ENCODE assay signal across 7 mouse cellular contexts in genomic region chr1:155812581-155813499, GRCm38 (mm10). TPM values are rescaled to one million over a fixed set of nuclear protein-coding genes. Genes with fewer than 3 reads are reported as not detected.
DNase-seq lines count a peak whose midpoint lies in the region; ATAC-seq lines count a peak whose summit lies in the region.

Gene Qsox1 (minus strand): TSS chr1:155812889.

- H3K36me3 ChIP-seq in embryonic facial prominence, embryonic 11.5 days (replicated peaks; ENCODE audit: control insufficient read depth, insufficient read depth, low read depth, low read length): no peaks in the 10 kb centered on the region
- H3K36me3 ChIP-seq in limb, embryonic 11.5 days (ENCODE audit: control insufficient read depth, insufficient read depth, low read length): no peaks in the 10 kb centered on the region
- H3K36me3 ChIP-seq in midbrain, embryonic 14.5 days (ENCODE audit: control insufficient read depth, insufficient read depth, low read length): no peaks in the 10 kb centered on the region

- H3K4me1 ChIP-seq in embryonic facial prominence, embryonic 11.5 days (ENCODE audit: control insufficient read depth, insufficient read depth, low read length): no peaks in the 10 kb centered on the region
- peaks cover 2% of the 10 kb centered on the region; the same call in 1 of the 2 replicates for H3K4me1 ChIP-seq in limb, embryonic 11.5 days (ENCODE audit: control insufficient read depth, insufficient read depth, low read length)
- H3K4me1 ChIP-seq in midbrain, embryonic 14.5 days (ENCODE audit: control insufficient read depth, insufficient read depth, low read length): peaks cover 23% of the 10 kb centered on the region

- no peaks in the 10 kb centered on the region for H3K27me3 ChIP-seq in embryonic facial prominence, embryonic 11.5 days (ENCODE audit: control insufficient read depth, insufficient read depth, low read length)
- no peaks in the 10 kb centered on the region for H3K27me3 ChIP-seq in limb, embryonic 11.5 days (ENCODE audit: control insufficient read depth, insufficient read depth, low read length)
- H3K27me3 ChIP-seq in midbrain, embryonic 14.5 days (ENCODE audit: control insufficient read depth, insufficient read depth, low read length): no peaks in the 10 kb centered on the region

- H3K27ac ChIP-seq in embryonic facial prominence, embryonic 11.5 days (replicated peaks; ENCODE audit: low read depth, low read length): no peak within 1 kb of the TSS
- no peak within 1 kb of the TSS for H3K27ac ChIP-seq in limb, embryonic 11.5 days (replicated peaks; ENCODE audit: low read depth, low read length)
- H3K27ac ChIP-seq in midbrain, embryonic 14.5 days (replicated peaks; ENCODE audit: low read depth, low read length): 0 out of 2 replicates have a peak within 1 kb of the TSS, but pooled peaks have one; percentile 17

- under 1% methylated on average over 65 of the region's 67 CpGs for WGBS in embryonic facial prominence, embryonic 11.5 days
- WGBS in limb, embryonic 11.5 days: 1% methylated on average over 67 of the region's 67 CpGs
- WGBS in midbrain, embryonic 14.5 days: under 1% methylated on average over 67 of the region's 67 CpGs

- no peaks in the 10 kb centered on the region for H3K9me3 ChIP-seq in embryonic facial prominence, embryonic 11.5 days (replicated peaks; ENCODE audit: control insufficient read depth, low read length)
- no peaks in the 10 kb centered on the region for H3K9me3 ChIP-seq in limb, embryonic 11.5 days (ENCODE audit: control insufficient read depth, low read length)
- no peaks in the 10 kb centered on the region for H3K9me3 ChIP-seq in midbrain, embryonic 14.5 days (ENCODE audit: control insufficient read depth, low read length)

- H3K4me2 ChIP-seq in embryonic facial prominence, embryonic 11.5 days (ENCODE audit: low read depth, low read length): peak within 1 kb of the TSS; percentile 73
- peak within 1 kb of the TSS; percentile 76 for H3K4me2 ChIP-seq in limb, embryonic 11.5 days (ENCODE audit: low read depth, severe bottlenecking)
- peak within 1 kb of the TSS; percentile 69 for H3K4me2 ChIP-seq in midbrain, embryonic 14.5 days (ENCODE audit: low read length)

- H3K4me3 ChIP-seq in embryonic facial prominence, embryonic 11.5 days (ENCODE audit: low read depth, low read length): peak within 1 kb of the TSS; percentile 77
- peak within 1 kb of the TSS; percentile 67 for H3K4me3 ChIP-seq in limb, embryonic 11.5 days (ENCODE audit: low read depth, low read length)
- H3K4me3 ChIP-seq in midbrain, embryonic 14.5 days (replicated peaks; ENCODE audit: low read depth, low read length): peak within 1 kb of the TSS; percentile 71

- DNase-seq in adrenal gland, postnatal 14 days: peak; percentile 93
- DNase-seq in embryonic facial prominence, embryonic 11.5 days (ENCODE audit: low spot score): peak; percentile 93
- DNase-seq in heart, adult 11 months: peak; percentile 99
- peak; percentile 90 for DNase-seq in kidney, adult 18-20 months
- peak; percentile 93 for DNase-seq in limb, embryonic 11.5 days (ENCODE audit: low spot score)
- peak; percentile 94 for DNase-seq in midbrain, embryonic 14.5 days
- peak; percentile 74 to 88 for DNase-seq in spleen, adult 18-20 months

- H3K9ac ChIP-seq in embryonic facial prominence, embryonic 11.5 days (replicated peaks; ENCODE audit: low read length): peak within 1 kb of the TSS; percentile 80
- peak within 1 kb of the TSS; percentile 74 for H3K9ac ChIP-seq in limb, embryonic 11.5 days (ENCODE audit: low read length)
- peak within 1 kb of the TSS; percentile 77 for H3K9ac ChIP-seq in midbrain, embryonic 14.5 days (replicated peaks; ENCODE audit: low read length)

- peak; percentile 93 for ATAC-seq in embryonic facial prominence, embryonic 11.5 days (replicated peaks; ENCODE audit: insufficient number of reproducible peaks, low FRiP score, low TSS enrichment, low read depth)
- peak; percentile 93 for ATAC-seq in limb, embryonic 11.5 days (ENCODE audit: insufficient number of reproducible peaks, low FRiP score, low TSS enrichment, low read depth)
- ATAC-seq in midbrain, embryonic 14.5 days (ENCODE audit: low FRiP score, low TSS enrichment): peak; percentile 92

RNA-seq across cellular contexts. Expression of gene Qsox1, which starts in this region (rescaled TPM):
- total RNA-seq in adrenal gland, postnatal 14 days (2021): 64.3 and 73.7 TPM in 2 replicates
- 6.8 and 7.6 TPM in 2 replicates for polyA plus RNA-seq in embryonic facial prominence, embryonic 11.5 days (2014; fragmentation: Nextera tagmentation; extraction: Ambion mirVana)
- 7.6 and 7.7 TPM in 2 replicates for polyA plus RNA-seq in limb, embryonic 11.5 days (2014; fragmentation: Nextera tagmentation; extraction: Ambion mirVana)
- 7.6 and 11.5 TPM in 2 replicates for polyA plus RNA-seq in midbrain, embryonic 14.5 days (2014; fragmentation: Nextera tagmentation; extraction: Ambion mirVana)
